Mouse (Mus musculus) neural tube, embryonic 15.5 days (tissue): ENCODE measurements around the gene Rassf6. TPM values are rescaled to one million over a fixed set of nuclear protein-coding genes. Genes with fewer than 3 reads are reported as not detected.

Source experiments
- ATAC-seq: fragments of 200-750 bp; cut with Nextera tagmentation; 2 replicates; pipeline ENCODE4 v1.8.0; 2017; ENCODE audit warnings: mild to moderate bottlenecking, moderate TSS enrichment, moderate library complexity; ENCODE audit not compliant: low FRiP score
- H3K27ac ChIP-seq: fragments of 300-500 bp; sonication (generic); replicated peaks from 2 replicates; pipeline ENCODE4 v1.5.1; 2015; ENCODE audit warnings: mild to moderate bottlenecking, inconsistent platforms
- H3K27me3 ChIP-seq: fragments of 300-500 bp; sonication (generic); replicated peaks from 2 replicates; pipeline ENCODE4 v1.6.1; 2015; ENCODE audit warnings: inconsistent platforms
- H3K36me3 ChIP-seq: fragments of 300-500 bp; sonication (generic); 2 replicates; pipeline ENCODE4 v1.6.1; 2015; ENCODE audit warnings: inconsistent platforms
- H3K4me1 ChIP-seq: fragments of 300-500 bp; sonication (generic); 2 replicates; pipeline ENCODE4 v1.6.1; 2015; ENCODE audit warnings: inconsistent platforms
- H3K4me2 ChIP-seq: fragments of 300-500 bp; sonication (generic); 2 replicates; pipeline ENCODE4 v1.6.1; 2015; ENCODE audit warnings: inconsistent platforms, mild to moderate bottlenecking, moderate library complexity
- H3K4me3 ChIP-seq: fragments of 300-500 bp; sonication (generic); replicated peaks from 2 replicates; pipeline ENCODE4 v1.5.1; 2015; ENCODE audit warnings: mild to moderate bottlenecking, inconsistent platforms
- H3K9ac ChIP-seq: fragments of 300-500 bp; sonication (generic); replicated peaks from 2 replicates; pipeline ENCODE4 v1.6.1; 2015; ENCODE audit warnings: mild to moderate bottlenecking, inconsistent platforms
- H3K9me3 ChIP-seq: fragments of 300-500 bp; sonication (generic); replicated peaks from 2 replicates; pipeline ENCODE4 v1.6.1; 2016; ENCODE audit warnings: inconsistent platforms
- WGBS: fragments of 180-500 bp; shearing (Covaris S2); methylation state at CpG from one replicate; pipeline ENCODE4 v1.1.7; 2015; ENCODE audit warnings: mixed read lengths; 5-methylcytosine and 5-hydroxymethylcytosine counted together
- polyA plus RNA-seq: library from polyadenylated mRNA; unstranded; fragments of >200 nt; fragmentation: Nextera tagmentation; extraction: Ambion mirVana; gene quantifications from 2 replicates; pipeline ENCODE4 v1.2.1, GENCODE M21; 2015

Gene Rassf6
- polyA plus RNA-seq: 3.1 and 5.6 TPM in 2 replicates

GRCm38 (mm10) chr5:90640286-90641217 lies at the start of gene Rassf6:
Gene Rassf6 (minus strand): TSS chr5:90640657.
- peak within 1 kb of the TSS; percentile 51 for H3K4me3 ChIP-seq
- H3K9me3 ChIP-seq: no peaks in the 10 kb centered on the region
- no peaks in the 10 kb centered on the region for H3K36me3 ChIP-seq
- peak; percentile 88 for ATAC-seq
- peaks cover 8% of the 10 kb centered on the region; the same call in 1 of the 2 replicates for H3K4me1 ChIP-seq
- H3K27ac ChIP-seq: no peak within 1 kb of the TSS
- H3K4me2 ChIP-seq: peak within 1 kb of the TSS; percentile 89
- WGBS: 9% methylated on average over 26 of the region's 26 CpGs
- H3K27me3 ChIP-seq: no peaks in the 10 kb centered on the region
- peak within 1 kb of the TSS; percentile 51 for H3K9ac ChIP-seq

GRCm38 (mm10) chr5:90689426-90690128 lies 49.1 kb upstream of the Rassf6 start:
- Histone ChIP-seq H3K4me3 (no peak overlapping the region), H3K36me3 (no peaks in the 10 kb centered on the region), H3K27me3 (no peaks in the 10 kb centered on the region), H3K9ac (no peak overlapping the region), H3K27ac (no peak overlapping the region), H3K4me2 (no peak overlapping the region), H3K9me3 (no peaks in the 10 kb centered on the region), H3K4me1 (no peaks in the 10 kb centered on the region)
- no peak for ATAC-seq
- 89% methylated on average over 8 of the region's 8 CpGs for WGBS

GRCm38 (mm10) chr5:90687913-90688312 lies 47.5 kb upstream of the Rassf6 start:
- H3K27me3 ChIP-seq: no peaks in the 10 kb centered on the region
- H3K9ac ChIP-seq: no peak overlapping the region
- no peak overlapping the region for H3K4me2 ChIP-seq
- no peaks in the 10 kb centered on the region for H3K4me1 ChIP-seq
- H3K9me3 ChIP-seq: no peaks in the 10 kb centered on the region
- 95% methylated on average over 10 of the region's 10 CpGs for WGBS
- H3K36me3 ChIP-seq: no peaks in the 10 kb centered on the region
- H3K27ac ChIP-seq: no peak overlapping the region
- H3K4me3 ChIP-seq: no peak overlapping the region
- no peak for ATAC-seq

- no peak for ATAC-seq
- WGBS: 69% methylated on average over 4 of the region's 4 CpGs
- H3K4me1 ChIP-seq: no peaks in the 10 kb centered on the region
These were observed 44.5 kb upstream of the Rassf6 start for GRCm38 (mm10) chr5:90684994-90685393.

GRCm38 (mm10) chr5:90681842-90682241 lies 41.4 kb upstream of the Rassf6 start:
- no peaks in the 10 kb centered on the region for H3K4me1 ChIP-seq
- H3K4me2 ChIP-seq: no peak overlapping the region
- H3K9me3 ChIP-seq: no peaks in the 10 kb centered on the region
- H3K36me3 ChIP-seq: no peaks in the 10 kb centered on the region
- WGBS: 86% methylated on average over 4 of the region's 4 CpGs
- no peak overlapping the region for H3K4me3 ChIP-seq
- H3K27ac ChIP-seq: no peak overlapping the region
- no peak overlapping the region for H3K9ac ChIP-seq
- H3K27me3 ChIP-seq: no peaks in the 10 kb centered on the region
- ATAC-seq: no peak

More at GRCm38 (mm10) chr5:90684994-90685393, 44.5 kb upstream of the Rassf6 start:
- no peak overlapping the region for H3K4me2 ChIP-seq
- no peak overlapping the region for H3K4me3 ChIP-seq
- no peaks in the 10 kb centered on the region for H3K36me3 ChIP-seq
- H3K9me3 ChIP-seq: no peaks in the 10 kb centered on the region
- no peaks in the 10 kb centered on the region for H3K27me3 ChIP-seq
- H3K9ac ChIP-seq: no peak overlapping the region
- H3K27ac ChIP-seq: no peak overlapping the region

GRCm38 (mm10) chr5:90677560-90677959 lies 37.1 kb upstream of the Rassf6 start:
- Histone ChIP-seq H3K4me2 (no peak overlapping the region), H3K27me3 (no peaks in the 10 kb centered on the region), H3K4me1 (no peaks in the 10 kb centered on the region), H3K4me3 (no peak overlapping the region), H3K9ac (no peak overlapping the region), H3K36me3 (no peaks in the 10 kb centered on the region), H3K27ac (no peak overlapping the region), H3K9me3 (no peaks in the 10 kb centered on the region)
- WGBS: 77% methylated on average over 2 of the region's 2 CpGs
- no peak for ATAC-seq

GRCm38 (mm10) chr5:90661852-90662251 lies 21.4 kb upstream of the Rassf6 start:
- 64% methylated on average over 8 of the region's 8 CpGs for WGBS
- Histone ChIP-seq H3K9ac (no peak overlapping the region), H3K4me3 (no peak overlapping the region), H3K9me3 (no peaks in the 10 kb centered on the region), H3K4me1 (no peaks in the 10 kb centered on the region), H3K36me3 (no peaks in the 10 kb centered on the region), H3K4me2 (no peak overlapping the region), H3K27ac (no peak overlapping the region), H3K27me3 (no peaks in the 10 kb centered on the region; the same call in 1 of the 2 replicates)
- peak; percentile 22; the same call in 1 of the 2 replicates for ATAC-seq

- Histone ChIP-seq H3K4me1 (no peaks in the 10 kb centered on the region), H3K9me3 (no peaks in the 10 kb centered on the region), H3K36me3 (no peaks in the 10 kb centered on the region), H3K9ac (no peak overlapping the region), H3K27ac (no peak overlapping the region), H3K4me2 (no peak overlapping the region), H3K4me3 (no peak overlapping the region), H3K27me3 (no peaks in the 10 kb centered on the region; the same call in 1 of the 2 replicates)
- 28% methylated on average over 9 of the region's 9 CpGs for WGBS
- ATAC-seq: peak; percentile 68; the same call in 1 of the 2 replicates
These were observed 21.0 kb upstream of the Rassf6 start for GRCm38 (mm10) chr5:90661436-90661835.

- WGBS: 93% methylated on average over 5 of the region's 5 CpGs
- Histone ChIP-seq H3K27me3 (no peaks in the 10 kb centered on the region; the same call in 1 of the 2 replicates), H3K9ac (no peak overlapping the region), H3K4me1 (no peaks in the 10 kb centered on the region), H3K36me3 (no peaks in the 10 kb centered on the region), H3K9me3 (no peaks in the 10 kb centered on the region), H3K27ac (no peak overlapping the region), H3K4me3 (no peak overlapping the region), H3K4me2 (no peak overlapping the region)
- no peak for ATAC-seq
These were observed 20.0 kb upstream of the Rassf6 start for GRCm38 (mm10) chr5:90660411-90660810.

- WGBS: 70% methylated on average over 6 of the region's 6 CpGs
- Histone ChIP-seq H3K27me3 (no peaks in the 10 kb centered on the region; the same call in 1 of the 2 replicates), H3K36me3 (no peaks in the 10 kb centered on the region), H3K27ac (no peak overlapping the region), H3K4me2 (peak overlapping the region; percentile 9; the same call in 1 of the 2 replicates), H3K4me1 (no peaks in the 10 kb centered on the region), H3K4me3 (no peak overlapping the region), H3K9ac (no peak overlapping the region), H3K9me3 (no peaks in the 10 kb centered on the region)
- ATAC-seq: no peak
These were observed 16.2 kb upstream of the Rassf6 start for GRCm38 (mm10) chr5:90656681-90657080.

GRCm38 (mm10) chr5:90655891-90656290 lies 15.4 kb upstream of the Rassf6 start:
- H3K27me3 ChIP-seq: no peaks in the 10 kb centered on the region; the same call in 1 of the 2 replicates
- no peaks in the 10 kb centered on the region for H3K9me3 ChIP-seq
- H3K27ac ChIP-seq: no peak overlapping the region
- 66% methylated on average over 13 of the region's 13 CpGs for WGBS
- no peaks in the 10 kb centered on the region for H3K4me1 ChIP-seq
- no peak overlapping the region for H3K9ac ChIP-seq
- peak overlapping the region; percentile 9; the same call in 1 of the 2 replicates for H3K4me2 ChIP-seq
- H3K36me3 ChIP-seq: no peaks in the 10 kb centered on the region
- no peak overlapping the region for H3K4me3 ChIP-seq
- no peak for ATAC-seq
